Mouse (Mus musculus) liver, embryonic 15.5 days (tissue): Measurements from ENCODE around the gene Ly6g6c. TPM values are rescaled to one million over a fixed set of nuclear protein-coding genes. Genes with fewer than 3 reads are reported as not detected.

Source experiments
- ATAC-seq: fragments of 200-750 bp; cut with Nextera tagmentation; 2 replicates; pipeline ENCODE4 v1.8.0; 2017; ENCODE audit warnings: moderate number of reproducible peaks, mild to moderate bottlenecking, moderate library complexity; ENCODE audit not compliant: insufficient read depth
- H3K27ac ChIP-seq: fragments of 300-500 bp; sonication (generic); replicated peaks from 2 replicates; pipeline ENCODE4 v1.5.1; 2015; ENCODE audit warnings: mild to moderate bottlenecking, inconsistent platforms
- H3K27me3 ChIP-seq: fragments of 300-500 bp; sonication (generic); 2 replicates; pipeline ENCODE4 v1.6.1; 2015; ENCODE audit warnings: mild to moderate bottlenecking, inconsistent platforms
- H3K36me3 ChIP-seq: fragments of 300-500 bp; sonication (generic); replicated peaks from 2 replicates; pipeline ENCODE4 v1.6.1; 2015; ENCODE audit warnings: moderate library complexity, mild to moderate bottlenecking, inconsistent platforms
- H3K4me1 ChIP-seq: fragments of 300-500 bp; sonication (generic); replicated peaks from 2 replicates; pipeline ENCODE4 v1.6.1; 2015; ENCODE audit warnings: inconsistent platforms
- H3K4me2 ChIP-seq: fragments of 300-500 bp; sonication (generic); 2 replicates; pipeline ENCODE4 v1.6.1; 2015; ENCODE audit warnings: moderate library complexity, mild to moderate bottlenecking, inconsistent platforms
- H3K4me3 ChIP-seq: fragments of 300-500 bp; sonication (generic); replicated peaks from 2 replicates; pipeline ENCODE4 v1.5.1; 2015; ENCODE audit warnings: mild to moderate bottlenecking, inconsistent platforms
- H3K9ac ChIP-seq: fragments of 300-500 bp; sonication (generic); 2 replicates; pipeline ENCODE4 v1.6.1; 2015; ENCODE audit warnings: moderate library complexity, mild to moderate bottlenecking, inconsistent platforms
- H3K9me3 ChIP-seq: fragments of 300-500 bp; sonication (generic); replicated peaks from 2 replicates; pipeline ENCODE4 v1.6.1; 2016; ENCODE audit warnings: inconsistent platforms
- WGBS: fragments of 180-500 bp; shearing (Covaris S2); methylation state at CpG from one replicate; pipeline ENCODE4 v1.1.7; 2015; ENCODE audit warnings: mixed read lengths; ENCODE audit not compliant: insufficient replicate concordance; 5-methylcytosine and 5-hydroxymethylcytosine counted together
- polyA plus RNA-seq: library from polyadenylated mRNA; unstranded; fragments of >200 nt; fragmentation: Nextera tagmentation; extraction: Ambion mirVana; gene quantifications from 2 replicates; pipeline ENCODE4 v1.2.1, GENCODE M21; 2015

The Ly6g6c gene
- polyA plus RNA-seq, 1 experiment from 2014 or later, result 0.21 TPM

DNA sequence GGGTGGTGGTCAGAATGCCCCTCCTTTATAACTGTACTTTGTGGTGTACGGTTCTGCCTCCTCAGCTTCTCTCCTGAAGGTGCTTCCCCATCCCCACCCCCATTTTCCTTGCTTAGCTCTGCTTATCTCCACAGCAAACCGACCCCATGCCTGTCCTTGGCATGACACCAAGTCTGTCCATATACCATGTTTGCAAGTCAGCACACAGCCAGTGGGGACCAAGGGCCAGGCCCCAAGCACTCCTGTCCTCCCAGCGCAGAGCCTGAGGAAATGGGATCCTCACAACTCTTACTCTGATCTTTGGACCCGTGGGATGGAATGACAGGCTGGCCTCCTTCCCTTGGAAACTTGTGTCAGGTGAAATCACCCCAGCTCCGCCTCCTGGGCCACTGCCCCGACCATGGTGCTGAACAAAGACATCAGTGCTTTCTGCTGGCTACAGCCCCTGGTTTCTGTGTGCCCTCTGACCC, 38.1 kb downstream of the Ly6g6c start:
- Histone ChIP-seq H3K9me3 (no peaks in the 10 kb centered on the region), H3K4me2 (no peak overlapping the region), H3K4me3 (no peak overlapping the region), H3K4me1 (peaks cover 57% of the 10 kb centered on the region), H3K36me3 (peaks cover 52% of the 10 kb centered on the region), H3K9ac (no peak overlapping the region; the same call in 1 of the 2 replicates), H3K27me3 (no peaks in the 10 kb centered on the region), H3K27ac (peak overlapping the region; percentile 87)
- WGBS, result 51% methylated on average over 6 of the region's 6 CpGs
- no peak; the same call in 1 of the 2 replicates for ATAC-seq

- peak overlapping the region; percentile 49 for H3K4me2 ChIP-seq
- no peaks in the 10 kb centered on the region for H3K9me3 ChIP-seq
- WGBS, result 54% methylated on average over 7 of the region's 7 CpGs
- H3K27me3 ChIP-seq, result no peaks in the 10 kb centered on the region
- no peak for ATAC-seq
- no peak overlapping the region for H3K4me3 ChIP-seq
- peaks cover 43% of the 10 kb centered on the region for H3K36me3 ChIP-seq
- H3K4me1 ChIP-seq, result peaks cover 57% of the 10 kb centered on the region
- H3K27ac ChIP-seq, result peak overlapping the region; percentile 87
- peak overlapping the region; percentile 31; the same call in 1 of the 2 replicates for H3K9ac ChIP-seq
Observed at GRCm38 (mm10) chr17:35104079-35104478, 38.9 kb downstream of the Ly6g6c start.

DNA sequence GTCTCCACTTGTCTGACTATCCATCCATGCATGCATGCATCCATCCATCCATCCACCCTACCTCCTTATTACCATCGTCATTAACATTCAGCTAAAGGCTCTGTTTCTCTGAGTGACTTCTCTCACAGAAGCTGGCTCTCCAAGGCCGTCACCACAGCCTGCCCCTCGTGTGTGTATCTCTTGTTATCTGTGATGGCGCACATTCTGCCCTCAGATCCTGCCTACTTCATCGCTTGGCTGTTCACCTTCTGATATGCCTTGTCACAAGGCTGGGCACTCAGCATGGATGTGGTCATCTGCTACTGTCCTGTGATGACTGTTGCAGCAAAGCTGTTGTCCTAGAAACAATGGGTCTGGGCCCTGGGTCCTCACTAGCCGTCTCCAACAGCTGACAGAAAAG, 39.6 kb downstream of the Ly6g6c start:
- H3K27ac ChIP-seq, result peak overlapping the region; percentile 87
- WGBS, result 28% methylated on average over 6 of the region's 6 CpGs
- peaks cover 38% of the 10 kb centered on the region for H3K36me3 ChIP-seq
- peak; percentile 86 for ATAC-seq
- 0 out of 2 replicates have a peak overlapping the region, but pooled peaks have one; percentile 1 for H3K4me3 ChIP-seq
- peaks cover 57% of the 10 kb centered on the region for H3K4me1 ChIP-seq
- H3K9me3 ChIP-seq, result no peaks in the 10 kb centered on the region
- peak overlapping the region; percentile 49 for H3K4me2 ChIP-seq
- no peaks in the 10 kb centered on the region for H3K27me3 ChIP-seq
- H3K9ac ChIP-seq, result peak overlapping the region; percentile 31

DNA sequence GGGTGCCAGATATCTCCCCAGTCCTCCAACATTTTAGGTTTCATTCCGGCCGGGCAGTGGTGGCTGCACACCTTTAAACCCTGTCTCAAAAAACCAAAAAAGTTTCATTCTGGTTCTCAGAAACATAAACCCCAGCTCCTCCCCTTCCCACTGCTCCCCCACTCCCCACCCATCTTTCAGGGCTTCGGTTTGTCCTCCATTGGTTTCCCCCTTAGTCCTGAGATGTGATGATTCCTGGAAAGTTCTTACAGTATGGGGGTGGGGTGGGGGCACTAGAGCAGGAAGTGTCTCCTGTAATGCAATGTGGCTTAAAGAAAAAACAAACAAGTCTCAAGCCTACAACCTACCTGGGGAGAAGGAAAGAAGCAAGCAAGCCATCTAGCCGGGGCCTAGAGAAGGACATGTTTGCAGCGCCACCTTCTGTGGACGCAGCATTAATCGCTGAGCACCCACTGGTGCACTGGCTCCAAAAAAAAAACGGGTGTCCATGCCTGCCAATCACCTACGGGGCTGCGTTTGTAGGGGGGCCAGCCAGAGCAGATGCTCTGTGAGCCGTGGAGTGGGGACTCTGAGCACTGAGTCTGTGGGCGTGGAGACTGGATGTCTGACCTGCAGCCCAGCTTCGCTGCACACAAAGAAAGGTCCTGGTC, 40.7 kb downstream of the Ly6g6c start:
- Histone ChIP-seq H3K9me3 (no peaks in the 10 kb centered on the region), H3K4me2 (peak overlapping the region; percentile 9; the same call in 1 of the 2 replicates), H3K27ac (peak overlapping the region; percentile 87), H3K27me3 (0 out of 2 replicates have a peak, but pooled peaks cover 3% of the 10 kb centered on the region), H3K36me3 (peaks cover 26% of the 10 kb centered on the region), H3K9ac (peak overlapping the region; percentile 2; the same call in 1 of the 2 replicates), H3K4me1 (peaks cover 47% of the 10 kb centered on the region), H3K4me3 (no peak overlapping the region)
- ATAC-seq, result no peak
- WGBS, result 23% methylated on average over 13 of the region's 13 CpGs

GRCm38 (mm10) chr17:35106522-35106921, 41.3 kb downstream of the Ly6g6c start:
- 56% methylated on average over 3 of the region's 3 CpGs for WGBS
- H3K9ac ChIP-seq, result no peak overlapping the region

DNA sequence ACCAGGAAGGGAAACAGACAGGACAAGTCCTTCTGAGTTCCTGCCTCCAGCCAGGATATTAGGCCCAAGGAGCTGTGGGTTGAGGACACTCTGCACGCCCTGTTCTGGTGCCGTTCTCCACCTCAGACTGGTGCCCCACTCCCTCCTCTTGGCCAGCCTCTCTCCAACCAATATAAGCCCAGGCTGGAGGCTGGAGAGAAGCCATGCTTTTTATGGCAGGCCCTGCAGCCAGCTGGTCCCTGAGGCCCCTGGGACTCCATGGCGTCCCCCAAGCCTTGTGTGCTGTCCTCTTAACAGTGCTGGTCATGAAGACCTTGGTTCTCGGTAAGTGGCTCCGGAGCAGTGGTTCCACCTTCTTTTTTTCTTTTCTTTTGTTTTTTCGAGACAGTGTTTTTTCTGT, 42.9 kb downstream of the Ly6g6c start, which contains the start of gene Ly6g5c:
Gene Ly6g5c, plus strand, starts transcription at position 183 of the 400 bp plus-strand sequence.
- no peak within 1 kb of the TSS for H3K4me3 ChIP-seq
- no peak within 1 kb of the TSS for H3K4me2 ChIP-seq
- 0 out of 2 replicates have a peak, but pooled peaks cover 4% of the 10 kb centered on the region for H3K27me3 ChIP-seq
- H3K9ac ChIP-seq, result no peak within 1 kb of the TSS
- peaks cover 4% of the 10 kb centered on the region; the same call in 1 of the 2 replicates for H3K36me3 ChIP-seq
- H3K4me1 ChIP-seq, result peaks cover 33% of the 10 kb centered on the region
- ATAC-seq, result no peak
- WGBS, result 77% methylated on average over 6 of the region's 6 CpGs
- H3K9me3 ChIP-seq, result no peaks in the 10 kb centered on the region
- no peak within 1 kb of the TSS for H3K27ac ChIP-seq

More at GRCm38 (mm10) chr17:35106522-35106921, 41.3 kb downstream of the Ly6g6c start:
- peaks cover 20% of the 10 kb centered on the region for H3K36me3 ChIP-seq
- H3K9me3 ChIP-seq, result no peaks in the 10 kb centered on the region
- H3K4me3 ChIP-seq, result no peak overlapping the region
- ATAC-seq, result no peak
- no peak overlapping the region for H3K4me2 ChIP-seq
- no peak overlapping the region for H3K27ac ChIP-seq
- peaks cover 47% of the 10 kb centered on the region for H3K4me1 ChIP-seq
- H3K27me3 ChIP-seq, result 0 out of 2 replicates have a peak, but pooled peaks cover 4% of the 10 kb centered on the region

DNA sequence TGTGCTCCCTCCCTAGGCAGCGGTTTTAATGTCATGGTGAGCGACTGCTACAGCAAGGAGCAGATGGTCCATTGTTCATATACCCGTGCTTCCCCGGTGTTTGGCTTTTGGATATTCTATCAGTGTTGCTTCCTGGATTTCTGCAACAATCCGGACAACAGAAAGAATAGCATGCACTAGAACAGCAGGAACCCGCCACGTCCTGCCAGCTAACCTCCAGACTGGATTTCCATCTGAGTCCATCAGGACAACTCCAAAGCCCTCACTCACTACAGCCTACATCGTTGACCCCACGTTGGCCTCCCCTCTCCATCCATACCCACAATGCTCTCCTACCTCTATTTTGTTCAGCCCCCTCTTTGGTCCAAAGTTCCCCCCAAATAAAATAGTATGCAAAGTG, 46.6 kb downstream of the Ly6g6c start:
- peaks cover 3% of the 10 kb centered on the region; the same call in 1 of the 2 replicates for H3K4me1 ChIP-seq
- H3K36me3 ChIP-seq, result peaks cover 28% of the 10 kb centered on the region
- H3K4me2 ChIP-seq, result no peak overlapping the region
- H3K27me3 ChIP-seq, result 0 out of 2 replicates have a peak, but pooled peaks cover 4% of the 10 kb centered on the region
- H3K9ac ChIP-seq, result no peak overlapping the region
- WGBS, result 65% methylated on average over 9 of the region's 9 CpGs
- no peaks in the 10 kb centered on the region for H3K9me3 ChIP-seq
- no peak overlapping the region for H3K4me3 ChIP-seq
- no peak for ATAC-seq
- no peak overlapping the region for H3K27ac ChIP-seq

- 70% methylated on average over 8 of the region's 8 CpGs for WGBS
- no peaks in the 10 kb centered on the region for H3K9me3 ChIP-seq
- H3K36me3 ChIP-seq, result peaks cover 59% of the 10 kb centered on the region
- H3K4me3 ChIP-seq, result no peak within 1 kb of the TSS
- H3K27me3 ChIP-seq, result 0 out of 2 replicates have a peak, but pooled peaks cover 4% of the 10 kb centered on the region
- H3K4me1 ChIP-seq, result peaks cover 11% of the 10 kb centered on the region
- H3K27ac ChIP-seq, result 0 out of 2 replicates have a peak within 1 kb of the TSS, but pooled peaks have one; percentile 1
- no peak for ATAC-seq
- no peak within 1 kb of the TSS for H3K4me2 ChIP-seq
- H3K9ac ChIP-seq, result no peak within 1 kb of the TSS
Observed at GRCm38 (mm10) chr17:35115046-35116019, 50.1 kb downstream of the Ly6g6c start, which contains the start of gene Ly6g5b. Ly6g5b (minus strand) TSS chr17:35115428.
